Mouse (Mus musculus) spleen, postnatal 36 days (tissue): ENCODE measurements at regions not wholly inside any gene's neighbourhood (a gene's known extent, or its start where the extent isn't known, plus 50 kb on each side); places are given as distances from the start of the nearest gene placed in this dataset.

Experiments used
- DNase-seq, 2 experiments: peaks; one replicate each; pipeline ENCODE4 v3.0.0; 2022; ENCODE audit warnings: low spot score in 2 of 2, mixed read lengths in 1 of 2

DNA sequence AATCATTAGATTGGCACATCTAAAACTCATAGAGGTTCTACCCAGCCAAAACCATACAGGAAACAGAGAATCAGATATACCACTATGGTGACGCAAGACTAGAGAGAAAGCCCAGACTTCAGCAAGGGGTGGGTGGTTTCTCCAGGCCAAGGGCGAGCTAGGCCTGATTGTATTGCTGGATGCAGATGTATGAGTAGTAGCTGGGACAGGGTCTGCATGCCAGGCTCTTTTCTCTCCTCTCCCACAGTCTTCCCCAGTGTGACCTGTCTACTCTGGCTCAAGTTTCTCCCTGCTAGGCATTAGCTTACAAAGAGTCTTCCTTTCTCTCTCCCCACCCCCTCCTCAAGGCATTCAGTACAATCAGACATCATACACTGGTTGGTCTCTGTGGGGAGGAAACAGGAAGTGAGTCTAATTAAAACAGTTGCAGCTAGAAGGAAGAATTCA, 181.8 kb upstream of the Sesn3 start:
- peak; percentile 46 to 60 for DNase-seq

DNA sequence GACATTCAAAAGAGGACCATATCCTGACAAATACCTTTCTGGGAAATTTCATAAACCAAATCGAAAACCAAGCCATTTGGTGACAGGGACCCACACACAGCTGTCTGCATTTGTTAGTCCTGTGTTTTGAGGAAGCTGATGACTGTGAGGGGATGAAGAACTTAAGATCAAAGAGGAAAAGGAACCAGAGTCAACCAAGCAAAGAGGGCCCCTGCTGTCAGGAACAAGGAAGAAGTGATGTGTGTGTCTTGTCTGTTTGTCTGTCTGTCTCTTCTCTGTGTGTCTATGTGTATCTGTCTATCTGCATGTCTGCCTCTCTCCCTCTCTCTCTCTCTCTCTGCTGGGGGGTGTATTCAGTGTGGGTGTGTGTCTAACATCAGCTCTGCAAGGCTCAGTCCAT, 171.3 kb upstream of the Sesn3 start:
- DNase-seq = peak; percentile 58 to 64

DNA sequence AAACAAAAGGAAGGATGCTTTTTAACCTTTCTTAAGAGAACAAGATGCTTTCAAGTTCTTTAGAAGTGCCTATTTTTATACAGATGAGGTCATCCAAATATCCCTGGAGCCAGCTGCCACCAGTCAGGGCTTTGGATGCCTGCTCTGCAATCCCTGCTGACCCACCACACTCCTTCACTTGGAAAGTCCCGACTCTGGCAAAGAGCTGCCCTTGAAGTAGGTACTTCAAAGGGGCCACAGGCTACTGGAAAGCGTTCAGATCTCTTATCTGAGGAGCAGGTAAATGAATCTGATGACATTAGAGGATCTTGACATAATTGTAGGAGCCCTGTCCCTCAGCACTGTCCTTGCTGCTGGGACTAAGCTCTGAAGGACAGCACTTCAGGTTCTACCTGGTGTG, 169.9 kb upstream of the Sesn3 start:
- no peak for DNase-seq

DNA sequence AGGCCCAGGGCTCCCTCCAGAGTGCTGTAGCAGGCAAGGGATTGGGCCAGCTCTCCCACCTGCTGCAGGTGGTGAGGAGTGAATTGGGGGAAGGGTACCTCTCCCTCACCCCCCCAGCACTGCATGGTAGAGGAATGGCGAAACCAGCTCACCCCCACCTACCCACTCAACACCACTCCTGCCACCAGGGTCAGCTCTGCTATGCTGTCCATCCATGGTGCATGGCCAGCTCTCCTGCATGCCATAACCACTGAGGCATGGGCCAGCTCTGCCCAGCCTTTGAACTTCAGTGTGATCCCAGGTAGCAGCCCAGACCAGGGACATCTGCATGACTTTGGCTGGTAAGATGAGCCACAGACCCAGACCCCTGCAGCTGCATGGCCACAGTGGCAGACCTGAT, 168.5 kb upstream of the Sesn3 start:
- DNase-seq = no peak

DNA sequence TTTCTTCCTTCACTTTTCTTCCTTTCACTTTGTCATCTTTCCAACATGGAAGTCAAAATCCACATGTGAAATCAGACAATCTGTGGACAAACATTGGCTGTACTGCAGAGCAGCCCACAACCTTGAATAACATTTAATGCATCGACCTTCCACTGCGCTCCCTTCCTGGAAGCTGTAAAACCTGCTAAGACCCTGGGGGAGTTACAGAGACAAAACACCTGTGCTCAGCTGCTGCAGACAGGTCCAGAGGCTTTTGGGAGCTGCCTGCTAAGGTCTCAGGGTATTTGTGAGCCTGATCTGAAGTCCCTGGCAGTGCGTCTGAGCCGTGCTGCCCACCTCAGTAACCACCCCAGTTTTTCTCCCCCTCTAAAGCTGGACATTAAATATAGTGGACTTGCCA, 166.1 kb upstream of the Sesn3 start:
- DNase-seq = no peak

DNA sequence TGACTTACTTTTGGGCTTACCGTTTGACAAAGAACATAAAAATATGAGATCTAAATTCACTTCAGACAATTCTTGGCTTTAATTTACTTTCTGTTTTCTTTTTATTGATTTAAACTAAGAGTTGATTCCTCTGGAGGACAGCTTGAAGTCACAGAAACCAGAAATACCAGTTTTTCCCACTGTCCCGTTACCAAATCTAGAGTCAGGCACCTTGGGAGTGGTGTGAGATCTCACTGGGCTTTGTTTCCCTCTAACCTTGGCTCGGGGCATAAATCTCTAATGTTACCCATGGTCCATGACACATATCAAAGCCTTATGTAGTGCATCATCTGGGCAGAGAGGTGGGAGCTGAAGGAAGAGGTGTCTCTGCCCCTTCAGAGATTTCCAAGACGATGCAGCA, 165.4 kb upstream of the Sesn3 start:
- DNase-seq = no peak

DNA sequence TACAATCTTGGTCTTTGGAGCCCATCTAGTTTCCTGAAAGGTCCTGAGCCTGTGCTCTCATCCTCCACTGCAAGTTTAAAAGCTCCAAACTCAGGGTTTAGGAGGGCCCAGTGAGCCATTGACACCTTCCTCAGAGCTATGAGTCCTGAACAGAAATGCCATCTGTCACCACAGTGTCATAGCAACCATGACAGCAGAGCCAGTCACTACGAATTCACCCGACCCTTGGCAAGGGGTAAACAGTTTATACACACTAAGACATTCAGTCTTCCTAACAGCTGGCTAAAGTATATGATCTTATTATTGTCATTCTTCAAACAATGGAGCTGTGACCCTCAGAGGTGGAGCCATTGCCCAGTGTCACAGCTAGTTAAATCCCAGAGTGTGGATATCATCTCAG, 163.2 kb upstream of the Sesn3 start:
- DNase-seq = no peak

- DNase-seq = no peak
These were observed 159.3 kb upstream of the Sesn3 start for GRCm38 (mm10) chr9:14115521-14115920.

DNA sequence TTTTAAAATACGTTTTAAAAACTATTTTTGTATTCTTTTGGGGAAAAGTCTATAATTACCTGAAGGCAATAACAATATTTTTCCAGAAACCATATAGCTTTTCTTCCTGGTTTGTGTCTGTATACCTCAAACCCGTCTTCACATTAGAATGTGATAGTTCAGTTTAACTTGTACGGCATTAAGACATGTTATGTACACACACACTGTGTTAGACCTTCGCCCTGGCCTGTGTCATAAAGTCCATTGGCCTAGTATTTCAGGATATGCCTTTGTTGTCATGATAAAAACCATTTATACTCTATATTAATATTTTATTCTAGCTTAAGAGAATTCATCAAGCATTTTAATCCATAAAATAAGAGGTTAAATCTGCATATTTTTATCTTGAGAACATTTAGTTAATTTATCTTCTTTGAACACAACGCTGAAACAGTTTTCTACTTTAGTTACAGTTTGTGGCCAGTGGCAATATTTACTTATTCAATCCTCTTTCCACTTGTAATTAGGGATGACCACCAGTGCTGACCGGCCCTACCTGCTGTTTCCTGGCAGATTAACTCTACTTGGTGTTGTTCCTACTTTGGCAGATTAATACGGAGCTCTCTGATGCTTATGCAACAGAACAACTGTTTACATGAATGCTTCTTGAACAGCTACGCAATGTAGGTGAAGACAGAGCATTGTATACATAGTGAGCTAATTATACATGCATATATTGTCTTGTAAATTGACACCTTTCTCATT, 158.6 kb upstream of the Sesn3 start:
- DNase-seq = no peak

DNA sequence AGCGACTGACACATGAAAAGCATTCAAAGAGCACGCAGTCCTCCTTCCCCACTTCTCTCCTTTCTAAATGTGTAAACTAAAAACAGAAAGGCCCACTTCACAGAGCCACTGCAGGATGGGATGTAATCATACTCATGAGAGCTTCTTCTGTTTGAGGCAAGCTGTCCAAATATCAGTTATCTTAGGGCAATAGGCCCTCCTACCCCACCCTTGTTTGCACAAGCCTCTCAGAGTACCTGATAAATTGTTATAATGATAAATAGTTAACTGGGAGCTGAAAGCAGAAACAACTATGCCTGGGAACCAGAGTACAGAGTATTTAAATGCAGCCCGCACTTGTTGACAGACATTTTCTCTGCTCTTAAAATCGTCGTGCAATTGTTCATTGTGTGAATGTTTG, 141.5 kb upstream of the Sesn3 start:
- no peak for DNase-seq

DNA sequence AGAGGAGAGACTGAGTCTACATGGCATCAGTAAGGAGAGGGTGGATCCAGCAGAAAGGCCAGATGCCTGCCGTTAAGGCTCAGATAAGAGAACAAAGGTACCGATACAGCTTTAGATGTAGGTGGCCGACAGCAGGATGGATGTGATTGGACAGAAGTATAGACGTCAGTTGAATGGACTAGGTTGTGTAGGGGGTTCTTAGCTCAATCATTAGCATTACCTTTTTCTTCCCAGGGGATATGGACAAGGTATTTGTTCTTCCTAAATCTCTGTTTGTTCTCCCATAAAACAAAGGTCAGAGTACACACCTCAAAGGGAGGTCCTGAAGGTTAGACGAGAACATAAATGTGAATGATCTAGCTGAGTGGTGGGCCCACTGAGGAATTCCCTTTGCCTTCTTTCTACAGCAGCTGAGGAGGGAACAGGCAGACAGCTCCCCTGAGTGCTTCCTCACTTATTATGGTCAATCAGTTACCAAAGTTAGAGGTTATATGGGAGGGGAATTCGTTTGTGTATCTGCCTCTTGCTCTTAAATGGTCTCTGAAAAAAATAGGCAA, 139.9 kb upstream of the Sesn3 start:
- no peak for DNase-seq

- DNase-seq = no peak
These were observed 133.5 kb upstream of the Sesn3 start for GRCm38 (mm10) chr9:14141321-14141720.

DNA sequence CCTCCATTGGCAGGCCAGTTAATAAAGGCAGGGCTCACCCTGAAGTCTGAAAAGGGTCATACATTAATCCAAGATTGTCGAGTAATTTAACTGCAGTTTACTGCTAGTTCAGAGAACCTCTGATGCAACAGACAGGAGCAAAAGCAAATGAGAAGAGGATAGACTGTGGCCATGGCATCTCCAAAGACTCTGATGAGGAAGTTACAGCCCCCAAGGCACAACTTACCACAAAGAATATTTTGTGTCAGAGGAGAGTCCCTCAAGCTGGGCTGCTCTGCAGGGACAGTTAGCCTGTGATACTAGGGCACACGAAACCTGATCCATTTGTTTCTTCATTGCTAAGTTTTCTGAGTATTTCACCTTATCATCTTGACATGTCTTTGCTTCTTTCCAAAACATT, 130.9 kb upstream of the Sesn3 start:
- DNase-seq = no peak

DNA sequence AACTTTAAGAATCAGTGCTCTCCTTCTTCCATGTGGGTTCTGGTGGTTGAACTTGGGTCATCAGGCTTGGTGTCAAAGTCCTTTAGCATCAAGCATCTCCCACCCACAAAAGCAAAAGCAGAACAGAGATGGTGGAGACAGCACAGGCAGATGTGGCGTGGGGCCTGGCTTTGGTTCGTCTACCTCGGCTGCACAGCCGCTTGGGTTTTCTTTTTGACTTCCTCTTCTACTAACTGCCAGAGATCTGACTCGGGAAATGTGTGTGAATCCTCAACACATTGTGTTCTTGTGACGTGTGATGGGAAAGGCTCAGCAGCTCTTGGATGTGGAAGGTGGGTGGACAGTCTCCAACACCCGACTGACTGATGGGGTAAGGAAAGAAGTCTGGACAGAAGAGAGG, 127.8 kb upstream of the Sesn3 start:
- peak; percentile 59 to 63 for DNase-seq

- no peak for DNase-seq
These were observed 127.1 kb upstream of the Sesn3 start for GRCm38 (mm10) chr9:14147731-14148130.

GRCm38 (mm10) chr9:14150288-14150687, 124.6 kb upstream of the Sesn3 start:
- DNase-seq = no peak

DNA sequence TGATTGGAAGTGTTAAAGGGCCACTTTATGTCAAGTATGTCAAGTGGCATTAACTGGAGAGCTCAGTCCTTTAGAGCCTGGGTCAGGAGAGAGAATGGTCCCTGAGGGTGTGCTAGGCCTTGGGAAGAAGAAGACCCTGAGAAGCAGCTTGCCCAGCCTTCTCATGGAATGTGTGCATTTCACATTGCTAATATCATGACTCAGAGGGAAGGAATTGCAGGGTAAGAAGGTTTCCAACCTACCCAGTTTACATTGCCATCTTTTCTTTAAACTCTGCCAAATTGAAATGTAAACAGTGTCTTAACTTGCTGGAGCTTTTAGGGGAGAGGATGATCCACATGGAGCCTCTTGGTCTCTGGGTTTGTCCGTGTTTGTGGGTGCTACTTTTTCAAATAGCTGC, 117.9 kb upstream of the Sesn3 start:
- DNase-seq = no peak

- DNase-seq = no peak
These were observed 116.6 kb upstream of the Sesn3 start for GRCm38 (mm10) chr9:14158096-14158837.

GRCm38 (mm10) chr9:14160207-14160606, 114.7 kb upstream of the Sesn3 start:
- DNase-seq = no peak

DNA sequence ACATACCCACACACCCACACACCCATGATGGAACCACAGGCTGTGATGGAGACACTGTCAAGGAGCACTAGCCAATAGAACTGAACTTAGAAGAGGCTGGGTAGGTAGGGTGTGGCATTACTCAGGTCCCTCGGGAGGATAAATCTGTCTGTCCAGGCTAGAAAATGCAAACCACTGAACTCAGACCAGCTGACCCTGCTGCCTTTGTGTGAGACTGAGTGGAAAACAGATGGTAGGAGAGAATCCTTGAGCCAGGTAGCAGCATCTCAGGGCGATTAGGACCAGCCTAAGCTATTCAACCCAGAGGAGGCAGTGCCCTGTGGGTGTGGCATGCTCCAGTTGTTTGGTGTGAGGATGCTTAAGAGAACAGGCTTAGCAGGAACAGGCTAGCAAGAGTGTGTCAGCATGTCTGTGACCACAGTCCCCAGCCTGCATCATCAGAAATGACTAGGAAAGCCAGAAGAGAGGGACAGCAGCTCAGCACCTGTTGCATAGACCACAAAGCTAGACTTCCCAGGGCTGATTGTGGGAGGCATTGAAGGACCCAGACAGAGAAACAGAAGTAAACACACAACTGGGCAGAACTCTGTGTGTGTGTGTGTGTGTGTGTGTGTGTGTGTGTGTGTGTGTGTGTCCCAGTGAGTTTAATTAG, 103.2 kb upstream of the Sesn3 start:
- no peak for DNase-seq

GRCm38 (mm10) chr9:14173631-14174323, 101.1 kb upstream of the Sesn3 start:
- peak in 1 of 2 experiments; percentile 12 for DNase-seq
